Mouse (Mus musculus): ENCODE results near the gene Crocc2.

The Crocc2 gene

DNA sequence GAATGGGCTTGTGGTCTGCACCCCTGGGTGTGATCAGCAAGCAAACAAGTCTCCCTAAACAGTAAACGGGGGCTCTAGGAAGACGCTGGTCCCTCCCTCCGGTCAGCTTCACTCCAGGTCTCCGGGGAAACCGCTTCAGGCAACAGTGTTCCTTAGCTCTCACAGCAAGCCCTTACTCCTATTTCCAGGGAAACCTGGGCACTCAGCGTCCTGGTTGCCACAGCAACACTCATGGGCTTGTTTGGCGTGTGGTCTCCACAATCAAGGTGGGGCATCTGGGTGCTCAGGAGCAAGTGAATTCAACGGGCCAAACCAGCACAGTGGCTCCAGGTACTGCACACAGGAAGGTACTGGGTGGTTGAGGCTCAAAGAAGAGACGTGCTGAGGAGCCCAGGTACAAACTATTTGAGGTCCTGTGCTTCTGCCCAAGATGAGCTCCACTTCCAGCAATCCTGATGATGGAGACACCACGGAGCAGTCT lies at the start of gene Crocc2:
TSS of gene Crocc2 (plus strand) at position 431 of the 481 bp plus-strand sequence.
- DNase-seq (ENCODE audit: low spot score in 2 of 2), result no peak

DNA sequence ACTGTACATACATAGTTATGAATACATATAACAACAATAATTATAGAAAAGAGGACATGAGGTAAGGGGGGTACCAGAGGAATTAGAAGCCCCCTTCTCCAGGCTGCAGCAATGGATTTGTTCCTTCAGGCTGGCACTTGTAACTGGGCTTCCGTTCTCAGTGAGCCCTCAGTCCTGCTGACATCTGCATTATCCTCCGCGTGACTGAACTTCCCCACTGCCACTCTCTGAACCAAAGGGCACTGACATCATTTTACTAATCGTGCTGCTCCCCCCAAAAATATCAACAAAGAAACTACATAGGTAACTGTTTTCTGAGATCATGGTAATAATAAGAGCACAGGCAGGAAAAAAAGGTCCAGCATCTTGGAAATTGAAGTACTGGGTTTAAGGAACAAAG lies 49.7 kb upstream of the Crocc2 start:
- no peak for DNase-seq (ENCODE audit: low spot score in 2 of 2)

DNA sequence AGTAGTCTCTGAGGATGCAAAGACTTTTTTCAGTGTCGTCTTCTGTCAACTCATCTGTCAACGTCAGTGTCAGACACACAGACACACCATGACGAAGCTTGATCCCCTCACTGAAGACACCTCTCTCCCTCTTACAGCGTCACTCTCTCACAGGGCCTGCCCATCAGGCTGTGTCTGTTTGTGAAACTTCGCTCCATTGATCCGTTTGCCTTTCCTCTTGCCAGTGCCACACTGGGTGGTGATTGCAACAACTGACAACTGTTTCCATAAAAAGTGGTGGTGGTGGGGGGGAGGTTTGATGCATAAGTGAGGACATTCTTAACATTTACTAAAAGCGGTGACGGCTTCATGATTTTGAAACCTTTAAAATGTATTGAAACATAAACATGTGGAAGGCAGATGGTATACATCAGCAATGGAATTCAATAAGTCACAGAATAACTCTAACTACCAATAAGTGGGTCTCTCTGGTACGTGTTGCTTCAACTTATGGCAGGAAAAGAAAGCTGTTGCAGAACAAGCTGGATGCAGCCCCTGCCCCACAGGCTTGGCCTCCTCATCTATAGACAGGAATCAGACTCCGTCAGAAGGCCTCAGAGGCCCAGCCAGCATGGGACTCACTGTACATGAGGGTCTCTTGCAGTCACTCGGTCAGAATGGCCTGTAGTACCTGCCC lies 45.2 kb upstream of the Crocc2 start:
- DNase-seq (ENCODE audit: low spot score in 2 of 2), result no peak

DNA sequence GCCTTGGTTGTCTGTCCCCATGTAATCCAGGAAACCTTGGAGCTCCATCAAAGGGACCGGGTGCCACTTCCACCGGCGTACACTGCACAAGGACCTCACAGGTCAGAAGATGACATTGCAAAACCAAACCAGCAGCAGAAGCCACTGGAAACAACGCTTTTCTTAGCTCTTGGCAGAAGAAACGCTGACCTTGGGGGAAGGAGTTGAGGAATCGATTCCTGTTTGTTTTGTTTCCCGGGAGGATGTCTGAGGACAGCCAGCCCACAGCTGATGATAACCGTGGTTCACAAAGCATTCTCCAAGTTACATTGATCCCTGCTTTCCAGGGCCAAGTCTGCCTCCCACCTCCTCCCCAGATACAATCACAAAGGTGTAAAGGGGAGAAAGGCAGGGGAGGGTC lies 44.5 kb upstream of the Crocc2 start:
- DNase-seq (ENCODE audit: low spot score in 2 of 2), result no peak

DNA sequence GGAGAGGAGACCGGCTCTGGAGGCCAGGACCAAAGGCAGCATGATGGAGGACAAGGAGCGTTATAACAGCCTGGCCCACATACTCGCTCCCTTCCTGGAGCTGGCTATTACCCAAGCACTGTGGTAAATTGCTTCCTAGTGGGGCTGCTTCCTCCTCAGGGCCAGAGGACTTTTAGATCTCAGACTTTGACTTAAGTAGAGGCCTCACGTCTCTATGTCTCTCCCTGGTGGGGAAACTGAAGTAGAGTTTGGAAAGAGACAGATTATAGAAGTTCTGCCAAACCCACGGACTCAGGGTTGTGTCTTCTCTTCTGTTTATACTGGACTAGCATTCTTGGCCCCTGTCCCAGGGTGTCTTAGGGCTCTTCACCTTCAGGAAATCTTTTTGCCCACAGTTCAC lies 43.3 kb upstream of the Crocc2 start:
- no peak for DNase-seq (ENCODE audit: low spot score in 2 of 2)

DNA sequence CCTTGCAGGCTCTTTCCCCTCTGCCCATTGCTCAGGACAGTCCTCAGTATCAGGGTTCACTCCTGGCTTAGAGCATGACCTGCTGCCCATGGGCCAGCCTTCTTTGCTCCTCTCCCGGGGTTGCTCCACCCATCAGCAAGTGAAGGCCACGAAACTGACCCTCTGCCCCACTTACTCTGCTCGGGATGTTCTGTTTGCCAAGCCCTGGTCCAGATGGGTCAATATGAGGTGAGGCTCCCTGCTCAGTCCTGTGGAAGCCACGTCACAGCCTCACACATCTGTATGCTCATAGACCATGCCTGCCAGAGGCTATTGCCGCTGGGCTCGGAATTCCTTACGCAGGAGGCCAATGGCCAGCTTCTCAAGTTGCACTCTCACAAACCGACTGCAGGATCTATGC lies 40.3 kb upstream of the Crocc2 start:
- no peak for DNase-seq (ENCODE audit: low spot score in 2 of 2)

DNA sequence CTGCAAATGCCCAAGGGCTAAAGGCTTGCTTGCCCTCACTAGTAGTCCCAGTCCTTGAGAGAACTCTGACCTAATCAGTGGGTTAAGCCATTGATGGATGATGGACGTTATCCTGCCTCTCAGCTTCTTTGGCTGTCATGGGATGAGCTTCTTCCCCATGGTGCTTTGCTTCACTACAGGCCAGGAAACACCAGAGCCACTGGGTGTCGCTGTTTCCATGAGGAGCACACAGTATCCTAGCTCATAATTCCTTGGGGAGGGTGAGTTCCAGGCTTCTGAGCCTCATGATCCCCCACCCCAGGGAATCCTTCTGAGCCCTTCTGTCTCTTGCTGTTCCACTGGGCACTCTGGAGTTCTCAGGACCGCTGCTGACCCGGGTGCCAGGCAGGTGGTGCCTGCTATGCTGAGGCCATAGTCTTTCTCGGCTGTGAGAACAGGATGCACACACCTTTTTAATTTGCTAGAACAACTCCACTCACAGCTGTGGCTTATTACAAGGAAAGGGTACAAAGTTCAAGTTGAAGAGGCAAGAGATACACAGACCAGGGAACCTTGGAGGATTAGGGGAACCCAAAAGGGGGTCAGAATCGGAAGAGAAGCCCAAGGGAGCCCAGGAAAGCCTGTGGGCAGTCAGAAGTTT lies 39.7 kb upstream of the Crocc2 start:
- no peak for DNase-seq (ENCODE audit: low spot score in 2 of 2)

DNA sequence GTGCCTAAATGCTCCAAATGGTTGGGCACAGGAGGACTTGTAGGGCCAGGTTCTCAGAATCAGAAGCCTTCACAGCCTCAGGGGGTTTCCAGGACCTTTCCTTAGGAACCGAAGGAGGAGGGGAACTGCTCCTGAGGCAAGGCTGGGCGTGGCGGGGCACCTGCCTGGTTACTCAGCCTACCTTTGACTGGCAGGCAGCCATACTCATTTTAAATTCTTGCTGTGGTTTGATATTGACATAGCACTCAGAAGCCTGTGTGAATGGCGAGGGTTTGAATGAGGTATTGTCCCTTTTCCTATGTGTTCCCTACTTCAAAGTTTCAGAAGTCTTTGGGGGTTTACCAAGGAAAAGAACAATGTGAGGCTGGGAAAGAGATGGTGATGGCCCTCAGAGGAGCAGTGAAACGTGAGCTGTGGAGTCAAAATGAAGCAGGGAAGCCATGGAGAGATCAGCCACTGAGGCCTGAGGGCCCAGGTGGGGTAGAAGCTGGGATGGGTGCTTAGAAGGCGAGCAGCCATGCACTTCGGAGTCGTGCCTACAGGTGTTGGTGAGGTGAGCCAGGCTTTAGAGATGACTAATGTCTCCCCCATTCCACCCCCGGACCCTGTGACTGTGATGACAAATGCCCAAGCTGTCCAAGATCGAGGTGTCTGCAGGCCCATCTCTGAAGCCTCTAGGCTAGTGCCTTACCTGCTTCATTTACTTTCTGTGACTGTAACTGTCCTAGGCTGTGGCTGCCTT lies 38.1 kb upstream of the Crocc2 start:
- DNase-seq (ENCODE audit: low spot score in 2 of 2), result no peak

DNA sequence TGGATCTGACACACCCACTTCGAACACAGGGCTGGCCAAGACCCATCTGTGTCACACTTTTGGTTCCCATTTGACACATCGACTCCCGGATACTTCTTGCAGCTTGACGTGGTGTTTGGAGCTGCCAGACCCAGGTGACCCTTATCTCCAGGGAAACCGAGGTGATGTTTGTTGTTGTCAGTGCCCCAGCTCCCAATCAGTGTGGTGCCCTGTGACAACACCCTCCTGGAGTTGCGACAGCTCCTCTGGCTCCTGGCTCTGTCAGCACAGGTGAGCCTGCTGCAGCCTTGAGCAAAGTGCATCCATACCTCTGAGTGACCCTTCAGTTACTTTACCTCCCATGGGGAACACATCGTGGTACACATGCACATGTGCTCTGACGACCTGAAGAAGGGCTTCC lies 35.8 kb upstream of the Crocc2 start:
- DNase-seq (ENCODE audit: low spot score in 2 of 2), result no peak

DNA sequence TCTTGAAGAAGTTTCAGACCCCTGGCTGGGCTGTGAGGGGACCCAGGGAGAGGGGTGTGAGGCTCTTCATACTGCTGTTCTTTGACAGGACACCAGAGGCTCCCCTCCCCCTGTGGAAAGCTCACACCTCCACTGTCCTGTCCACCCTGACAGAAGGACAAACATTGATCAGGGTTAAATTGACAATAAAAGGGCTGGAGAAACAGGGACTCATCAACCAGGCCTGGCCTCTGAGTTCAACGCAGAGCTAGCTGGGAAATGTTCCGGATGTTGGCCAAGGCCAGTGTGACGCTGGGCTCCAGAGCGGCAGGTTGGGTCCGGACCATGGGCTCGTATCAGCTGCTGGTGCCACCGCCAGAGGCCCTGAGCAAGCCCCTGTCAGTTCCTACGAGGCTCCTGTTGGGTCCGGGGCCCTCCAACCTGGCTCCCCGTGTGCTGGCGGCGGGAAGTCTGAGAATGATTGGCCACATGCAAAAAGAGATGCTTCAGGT lies 33.4 kb upstream of the Crocc2 start, which contains the start of gene Agxt:
TSS of gene Agxt (plus strand) at position 205 of the 491 bp plus-strand sequence.
- DNase-seq (ENCODE audit: low spot score in 2 of 2), result no peak

DNA sequence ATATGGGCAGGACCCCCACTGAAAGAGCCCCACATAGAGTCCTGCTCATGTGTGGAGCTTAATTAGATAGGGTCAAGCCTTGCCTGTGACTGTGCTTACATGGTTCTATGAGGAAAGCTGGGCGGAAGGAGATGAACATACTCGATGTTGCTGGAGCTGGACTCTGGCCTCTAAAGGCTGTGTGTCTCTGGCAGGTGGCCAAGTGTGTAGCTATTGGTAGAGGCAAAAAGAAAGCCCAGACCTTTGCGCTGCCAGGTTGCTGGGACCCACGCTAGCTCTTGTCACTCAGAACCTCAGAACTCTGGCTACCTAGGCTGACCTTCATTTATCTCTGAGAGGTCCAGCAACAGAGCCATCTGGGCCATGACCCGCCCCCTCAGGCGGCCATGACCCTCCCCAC lies 30.0 kb upstream of the Crocc2 start:
- no peak for DNase-seq (ENCODE audit: low spot score in 2 of 2)

DNA sequence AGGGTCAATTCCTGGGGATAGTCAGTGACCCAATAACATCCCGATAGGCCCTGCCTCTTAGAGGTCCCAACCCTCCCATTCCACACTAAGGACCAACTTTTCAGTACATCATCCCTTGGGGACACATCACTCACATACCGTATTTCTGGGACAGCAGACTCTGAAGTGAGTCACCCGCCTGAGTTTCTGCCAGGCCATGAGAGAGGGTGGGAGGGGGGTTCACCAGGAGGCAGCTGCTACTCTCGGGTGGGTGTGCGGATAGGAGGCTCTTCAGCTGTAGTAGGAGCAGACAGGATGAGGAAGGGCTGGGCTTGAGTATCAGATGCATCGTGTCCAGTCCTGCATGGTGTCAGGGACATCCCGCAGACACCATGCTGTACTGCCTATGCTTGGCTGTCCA lies 28.8 kb upstream of the Crocc2 start:
- no peak for DNase-seq (ENCODE audit: low spot score in 2 of 2)

DNA sequence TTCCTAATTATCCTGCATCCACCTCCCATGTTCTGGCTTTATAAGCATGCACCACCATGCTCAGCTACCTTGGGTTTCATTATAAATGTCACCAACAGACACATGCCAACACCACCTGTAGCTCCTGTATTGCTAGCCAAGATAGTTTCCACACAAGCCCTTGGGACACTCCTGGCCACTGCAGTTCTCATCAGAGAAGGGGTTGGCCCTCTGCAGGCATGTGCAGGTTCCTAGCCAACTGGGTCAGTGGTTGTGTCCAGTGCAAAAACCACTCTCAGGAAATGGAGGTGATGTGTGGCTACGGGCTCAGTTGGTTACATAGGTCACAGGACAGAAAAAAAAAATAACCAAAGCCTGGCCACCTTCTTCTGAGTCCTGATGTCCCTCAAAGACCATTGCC lies 25.7 kb upstream of the Crocc2 start:
- DNase-seq (ENCODE audit: low spot score in 2 of 2), result no peak

DNA sequence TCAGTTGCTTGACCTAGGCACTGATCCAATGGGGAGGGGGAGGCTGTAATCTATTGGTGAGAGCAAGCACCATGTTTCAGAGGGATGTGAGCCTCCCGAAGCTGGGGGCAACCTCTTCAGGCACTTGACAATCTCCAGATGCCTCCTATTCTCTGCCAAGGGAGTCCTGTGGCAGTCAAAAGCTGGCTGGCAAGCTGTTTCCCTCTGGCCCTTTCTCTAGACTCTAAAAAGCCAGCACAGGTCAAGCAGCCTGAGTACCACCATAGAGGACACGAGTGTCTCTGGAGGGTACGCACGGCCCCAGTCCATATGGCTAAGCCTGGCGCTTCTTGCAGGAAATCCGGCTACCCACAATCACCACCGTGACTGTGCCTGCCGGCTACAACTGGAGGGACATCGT lies 24.3 kb upstream of the Crocc2 start:
- no peak for DNase-seq (ENCODE audit: low spot score in 2 of 2)

DNA sequence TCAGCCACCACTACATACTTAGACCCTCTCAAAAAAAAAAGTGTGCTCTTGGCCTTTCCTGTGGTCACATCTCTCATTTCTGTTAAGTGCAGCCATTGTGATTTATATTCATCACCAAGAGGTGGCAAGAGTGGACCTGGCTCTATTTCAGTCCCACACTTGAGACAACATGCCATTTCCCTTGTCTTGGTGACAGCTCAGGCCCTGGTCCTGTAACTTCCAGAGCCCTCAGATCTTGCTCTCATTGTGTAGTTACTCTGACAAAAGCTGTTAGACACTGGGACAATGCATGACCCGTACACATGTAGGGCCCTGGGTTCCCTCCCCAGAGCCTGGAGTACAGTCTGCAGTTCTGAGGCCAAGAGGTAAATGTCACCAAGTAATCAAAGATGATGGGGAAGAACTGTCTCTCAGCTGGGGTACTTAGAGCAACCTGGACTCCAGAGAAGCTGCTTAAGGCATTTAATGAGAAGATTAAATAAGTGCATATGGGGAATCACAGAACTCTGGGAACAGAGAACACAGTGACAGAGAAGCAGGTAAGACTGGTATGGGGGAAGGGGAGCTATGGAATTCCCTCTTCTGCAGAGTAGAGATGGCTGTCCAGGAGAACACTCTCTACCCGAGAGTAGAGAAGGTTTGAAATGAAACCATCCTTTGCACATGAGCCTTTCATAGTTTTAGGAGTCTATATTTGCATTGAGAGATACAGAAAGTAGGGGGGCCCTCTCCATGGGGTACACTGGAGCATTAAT lies 17.4 kb upstream of the Crocc2 start:
- no peak for DNase-seq (ENCODE audit: low spot score in 2 of 2)

DNA sequence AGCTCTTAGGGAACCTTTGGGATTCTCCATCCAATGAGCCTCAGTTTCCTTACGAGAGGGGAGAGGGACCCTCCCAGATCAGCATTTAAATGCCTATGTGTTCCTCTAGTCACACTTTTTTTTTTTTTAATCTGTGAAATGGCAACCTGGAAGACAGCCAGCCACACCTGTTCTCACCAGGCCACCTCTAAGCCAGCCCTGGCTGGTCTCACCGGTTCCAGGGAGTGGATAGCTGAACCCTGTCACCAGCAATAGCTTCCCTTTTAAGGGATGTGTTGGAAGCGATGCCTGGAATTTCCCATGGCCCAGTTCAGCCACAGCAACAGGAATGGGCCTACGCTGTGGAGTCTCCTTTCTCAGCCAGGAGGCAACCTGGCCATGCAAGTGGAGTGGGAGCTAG lies 11.0 kb upstream of the Crocc2 start:
- DNase-seq (ENCODE audit: low spot score in 2 of 2), result no peak

DNA sequence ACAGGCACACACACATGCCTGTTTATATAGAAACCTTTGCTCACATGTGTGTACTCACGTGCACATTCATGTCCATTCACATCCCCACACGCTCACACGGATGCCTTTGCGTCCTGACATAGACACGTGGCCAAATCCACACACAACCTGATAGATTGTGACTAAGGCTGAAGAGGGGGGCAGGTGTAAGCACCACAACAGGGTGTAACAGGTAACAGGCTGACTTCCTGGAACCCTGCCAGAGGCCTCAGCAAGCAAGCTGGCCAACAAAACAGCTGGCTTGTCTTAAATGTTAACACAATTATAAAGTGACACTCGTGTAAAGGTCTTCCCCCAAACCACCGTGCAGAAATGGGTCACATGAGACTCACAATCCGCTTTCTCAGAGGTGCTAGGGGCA lies 9.6 kb upstream of the Crocc2 start:
- no peak for DNase-seq (ENCODE audit: low spot score in 2 of 2)

DNA sequence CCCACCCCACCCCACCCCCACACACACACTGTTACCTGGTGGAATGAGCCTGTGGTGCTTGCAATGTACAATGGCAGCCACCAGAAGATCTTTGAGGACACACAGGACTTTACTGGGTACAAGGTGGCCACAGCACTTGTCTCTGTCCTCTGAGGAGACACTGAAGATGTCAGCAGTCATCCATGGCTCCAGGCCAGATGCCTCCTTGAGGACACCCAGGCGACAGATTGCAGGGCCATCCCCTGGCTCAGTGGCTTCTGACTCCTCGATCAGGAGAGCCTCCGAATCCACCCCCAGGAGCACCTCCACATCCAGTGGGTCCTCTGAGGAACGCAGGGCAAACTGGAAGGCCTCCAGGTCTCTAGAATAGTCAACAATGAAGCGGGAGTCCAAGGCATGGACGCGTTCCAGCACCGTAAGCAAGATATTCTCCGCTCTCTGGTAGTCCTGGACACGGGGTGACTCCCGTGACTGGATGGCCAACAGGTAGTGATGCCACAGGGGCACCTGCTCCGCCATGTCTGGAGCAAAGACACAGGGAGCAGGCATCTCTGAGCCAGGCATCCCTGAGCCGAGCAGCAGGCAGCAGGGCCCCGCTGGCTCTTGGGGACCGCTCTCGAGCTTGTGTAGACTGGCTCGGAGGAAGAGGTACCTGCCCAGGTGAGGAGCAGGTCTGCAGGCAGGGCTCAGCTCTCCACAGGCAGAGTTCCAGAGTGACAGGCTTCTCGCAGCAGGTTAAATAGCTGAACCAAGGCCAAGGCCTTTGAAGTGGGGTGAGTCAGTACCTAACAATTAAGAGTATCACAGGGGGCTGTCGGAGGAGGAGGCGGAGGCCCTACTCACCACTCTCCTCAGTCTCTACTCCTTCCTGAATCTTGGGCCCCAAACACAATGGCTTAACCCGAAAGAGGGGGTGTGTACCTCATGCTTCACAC lies 8.7 kb upstream of the Crocc2 start:
- DNase-seq (ENCODE audit: low spot score in 2 of 2), result no peak

DNA sequence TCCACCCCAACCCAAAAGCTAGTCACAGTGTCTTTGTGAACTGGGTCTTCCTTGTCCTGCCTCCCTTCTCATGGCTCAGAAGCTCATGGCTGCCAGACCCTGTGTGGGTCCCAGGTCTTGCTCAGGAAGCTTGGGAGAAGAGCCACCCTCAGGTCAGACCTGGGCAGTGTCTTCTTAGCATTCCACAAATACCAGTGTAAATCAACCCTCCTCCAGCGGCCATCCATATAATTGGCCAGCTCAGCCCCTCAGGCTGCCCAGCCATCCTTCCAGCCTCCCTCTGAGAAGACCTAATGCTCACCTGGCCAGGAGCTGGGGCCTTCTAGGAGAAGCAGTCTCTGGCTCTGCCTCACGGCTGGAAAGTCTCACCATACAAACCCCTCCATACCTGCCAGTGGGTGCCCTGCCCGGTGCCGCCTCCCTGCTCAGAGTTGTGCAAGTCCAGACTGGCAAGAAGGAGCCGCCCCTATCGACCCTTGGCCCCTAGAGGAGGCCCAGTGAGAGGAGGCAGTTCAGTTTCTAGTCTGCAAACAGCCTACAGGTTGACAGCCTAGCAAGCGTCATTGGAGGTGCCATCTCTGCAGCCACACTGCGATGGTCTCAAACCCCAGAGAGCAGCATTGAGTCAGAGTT lies 7.9 kb upstream of the Crocc2 start, which contains the start of gene 2310007B03Rik:
TSS of gene 2310007B03Rik (minus strand) at position 448 of the 633 bp plus-strand sequence.
- DNase-seq (ENCODE audit: low spot score in 2 of 2), result no peak

DNA sequence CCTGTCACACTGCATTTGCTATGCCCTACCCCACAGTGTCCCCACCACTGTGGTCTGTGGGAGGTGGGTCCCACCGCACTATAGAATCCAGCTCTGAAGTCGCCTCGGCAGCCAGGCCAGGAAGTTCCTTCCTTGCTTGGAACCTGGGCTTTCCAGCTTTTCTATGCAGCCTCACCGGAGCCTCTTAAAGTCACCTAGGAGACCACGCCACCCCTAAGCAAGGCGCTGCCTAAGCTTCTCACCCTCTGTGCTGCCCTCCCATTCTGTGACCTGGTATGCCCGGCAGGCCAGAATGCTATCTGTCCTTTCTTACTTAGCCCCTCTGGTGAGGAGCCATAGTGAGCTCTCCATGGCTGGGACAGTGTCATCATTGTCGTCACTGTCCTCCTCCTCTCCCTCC lies 7.2 kb upstream of the Crocc2 start:
- DNase-seq (ENCODE audit: low spot score in 2 of 2), result no peak

Measured in natural killer cell, adult 2 months (primary cell).